ENCODE assay signal across 17 mouse cellular contexts in genomic region chr13:67201656-67202055, GRCm38 (mm10).
"Had no signal": no experiment of that assay in that cellular context is flagged by ENCODE, and none has a peak within 500 bp of the region (broad histone marks: within the 10 kb centered on the region; RNA-seq: fewer than 3 reads in every experiment).

No protein-coding gene starts in this region.

- DNase-seq: lung, adult 18-20 months; lung, embryonic 14.5 days; lung, postnatal 10 days; lung, postnatal 4 days; midbrain, embryonic 14.5 days; right cerebral cortex, adult 18-20 months; right cerebral cortex, postnatal 25 days; right cerebral cortex, postnatal 4 days; spleen, adult 18-20 months; thymus, postnatal 14 days; thymus, postnatal 36 days had no signal

- H3K27me3 ChIP-seq: midbrain, embryonic 12.5 days; neural tube, embryonic 13.5 days; neural tube, embryonic 15.5 days had no signal

- H3K27ac ChIP-seq: midbrain, embryonic 10.5 days; midbrain, embryonic 12.5 days; neural tube, embryonic 13.5 days; neural tube, embryonic 15.5 days had no signal

- H3K4me3 ChIP-seq: midbrain, embryonic 10.5 days; midbrain, embryonic 12.5 days; myocyte; neural tube, embryonic 13.5 days; neural tube, embryonic 15.5 days had no signal

- H3K9me3 ChIP-seq: midbrain, embryonic 10.5 days; midbrain, embryonic 12.5 days; neural tube, embryonic 13.5 days; neural tube, embryonic 15.5 days had no signal

- H3K4me2 ChIP-seq: lung, embryonic 14.5 days; midbrain, embryonic 12.5 days; neural tube, embryonic 13.5 days; neural tube, embryonic 15.5 days had no signal

- H3K4me1 ChIP-seq: midbrain, embryonic 10.5 days; midbrain, embryonic 12.5 days; neural tube, embryonic 13.5 days; neural tube, embryonic 15.5 days had no signal

- H3K9ac ChIP-seq: lung, embryonic 14.5 days; midbrain, embryonic 12.5 days; neural tube, embryonic 13.5 days; neural tube, embryonic 15.5 days had no signal

- ATAC-seq: midbrain, embryonic 16.5 days had no signal

- H3K36me3 ChIP-seq: midbrain, embryonic 10.5 days; midbrain, embryonic 12.5 days; neural tube, embryonic 13.5 days had no signal
